Mouse (Mus musculus): ENCODE measurements around the gene Cdh4. TPM values are rescaled to one million over a fixed set of nuclear protein-coding genes. Genes with fewer than 3 reads are reported as not detected.

The Cdh4 gene
- polyA plus RNA-seq, 1 experiment from 2014 or later, result 29.8 TPM

DNA sequence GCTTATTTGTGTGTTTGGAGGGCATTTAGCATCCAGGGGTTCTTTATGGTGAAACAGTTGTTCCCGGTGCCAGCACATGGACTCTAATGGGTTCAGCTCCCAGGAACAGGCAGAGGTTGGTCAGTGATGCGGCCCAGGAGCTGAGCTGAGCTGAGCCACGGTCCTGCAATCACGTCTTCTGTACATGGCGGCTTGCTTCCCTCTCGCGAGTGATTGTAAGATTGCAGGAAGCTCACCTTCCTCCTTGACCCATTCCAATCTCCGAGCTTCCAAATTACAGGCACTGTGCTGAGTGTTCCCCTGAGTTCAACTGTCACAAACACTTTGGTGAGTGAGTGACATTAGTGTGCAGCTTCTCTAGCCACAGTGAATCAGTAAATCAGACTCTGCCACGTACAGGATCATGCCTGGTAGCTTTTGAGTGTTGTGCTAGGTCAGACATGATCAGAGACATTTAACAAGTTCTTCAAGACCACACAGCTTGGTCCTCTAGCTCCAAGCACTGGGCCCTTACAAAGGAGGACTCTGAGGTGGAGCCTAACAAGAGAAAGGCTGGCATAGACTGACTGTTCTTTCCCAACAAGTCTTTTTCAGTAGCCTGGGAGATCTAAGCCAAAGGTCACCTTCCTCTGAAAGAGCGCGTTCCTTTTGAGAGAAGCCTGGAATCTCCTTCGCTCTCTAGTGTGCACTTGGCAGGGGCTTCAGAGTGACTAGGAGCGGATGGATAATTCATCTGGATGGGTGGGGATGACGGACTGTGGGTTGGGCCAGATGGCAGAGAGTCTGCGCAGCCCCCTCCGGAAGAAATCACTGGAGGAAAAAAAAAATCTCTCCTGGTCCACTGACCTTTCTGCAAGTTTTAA is 324.7 kb downstream of the Cdh4 start:
- H3K27ac ChIP-seq (ENCODE audit: low read depth, low read length), result no peak overlapping the region
- H3K36me3 ChIP-seq (ENCODE audit: control insufficient read depth, insufficient read depth, low read length), result no peaks in the 10 kb centered on the region
- H3K27me3 ChIP-seq (ENCODE audit: control insufficient read depth, insufficient read depth, low read length), result no peaks in the 10 kb centered on the region
- no peak overlapping the region for H3K9ac ChIP-seq (replicated peaks; ENCODE audit: low read depth, low read length)
- no peak overlapping the region for H3K4me3 ChIP-seq (ENCODE audit: low read depth, low read length)
- ATAC-seq (ENCODE audit: low read depth), result peak; percentile 53; the same call in 1 of the 2 replicates
- H3K9me3 ChIP-seq (ENCODE audit: control insufficient read depth, low read length), result no peaks in the 10 kb centered on the region
- H3K4me2 ChIP-seq (ENCODE audit: low read depth, low read length), result no peak overlapping the region
- peaks cover 22% of the 10 kb centered on the region for H3K4me1 ChIP-seq (ENCODE audit: control insufficient read depth, insufficient read depth, low read length)
- WGBS, result 26% methylated on average over 16 of the region's 16 CpGs

DNA sequence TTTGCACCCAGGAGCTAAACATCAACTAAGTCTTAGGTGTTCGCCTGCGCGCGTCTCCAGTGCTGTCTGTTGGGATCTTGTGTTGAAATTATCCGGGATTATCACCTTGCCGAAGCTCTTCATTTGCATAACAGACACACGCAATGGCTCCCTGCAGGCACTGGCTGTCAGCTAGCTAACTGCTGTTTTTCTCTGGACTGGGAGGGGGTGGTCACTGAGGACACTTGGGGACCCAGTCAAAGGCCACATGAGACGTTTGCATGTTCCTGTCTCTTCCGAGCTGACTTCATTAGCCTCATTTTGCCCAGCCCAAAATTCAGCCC is 325.3 kb downstream of the Cdh4 start:
- Histone ChIP-seq H3K4me1 (ENCODE audit: control insufficient read depth, insufficient read depth, low read length) (peaks cover 16% of the 10 kb centered on the region), H3K27ac (ENCODE audit: low read depth, low read length) (no peak overlapping the region), H3K4me2 (ENCODE audit: low read depth, low read length) (0 out of 2 replicates have a peak overlapping the region, but pooled peaks have one; percentile 18), H3K27me3 (ENCODE audit: control insufficient read depth, insufficient read depth, low read length) (no peaks in the 10 kb centered on the region), H3K9ac (replicated peaks; ENCODE audit: low read depth, low read length) (no peak overlapping the region), H3K4me3 (ENCODE audit: low read depth, low read length) (no peak overlapping the region), H3K36me3 (ENCODE audit: control insufficient read depth, insufficient read depth, low read length) (no peaks in the 10 kb centered on the region), H3K9me3 (ENCODE audit: control insufficient read depth, low read length) (no peaks in the 10 kb centered on the region)
- 6% methylated on average over 9 of the region's 9 CpGs for WGBS
- no peak for ATAC-seq (ENCODE audit: low read depth)

DNA sequence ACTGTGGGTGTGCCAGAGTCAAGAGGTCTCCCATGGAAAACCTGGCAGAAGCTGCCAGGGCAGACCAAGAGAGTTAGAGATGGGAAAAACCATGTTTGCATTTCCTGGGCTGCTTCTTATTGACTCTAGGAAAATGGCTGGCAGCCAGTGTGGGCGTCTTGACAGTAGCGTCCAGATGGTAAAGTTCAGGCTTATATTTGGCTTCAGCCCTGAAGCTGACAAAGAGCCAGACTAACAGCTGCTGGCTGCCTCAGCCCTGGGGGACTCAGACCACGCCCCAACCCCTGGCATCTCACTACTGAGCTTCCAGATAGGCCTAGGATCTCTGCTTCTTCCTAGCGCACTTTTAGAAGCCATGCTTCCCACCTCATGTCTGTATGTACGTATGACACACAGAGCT is 326.9 kb downstream of the Cdh4 start:
- H3K4me1 ChIP-seq (ENCODE audit: control insufficient read depth, insufficient read depth, low read length), result peaks cover 14% of the 10 kb centered on the region
- no peaks in the 10 kb centered on the region for H3K9me3 ChIP-seq (ENCODE audit: control insufficient read depth, low read length)
- 48% methylated on average over 5 of the region's 5 CpGs for WGBS
- ATAC-seq (ENCODE audit: low read depth), result peak; percentile 52
- H3K9ac ChIP-seq (replicated peaks; ENCODE audit: low read depth, low read length), result no peak overlapping the region
- no peak overlapping the region for H3K4me2 ChIP-seq (ENCODE audit: low read depth, low read length)
- H3K27ac ChIP-seq (ENCODE audit: low read depth, low read length), result peak overlapping the region; percentile 44; the same call in 1 of the 2 replicates
- H3K27me3 ChIP-seq (ENCODE audit: control insufficient read depth, insufficient read depth, low read length), result no peaks in the 10 kb centered on the region
- H3K4me3 ChIP-seq (ENCODE audit: low read depth, low read length), result no peak overlapping the region
- H3K36me3 ChIP-seq (ENCODE audit: control insufficient read depth, insufficient read depth, low read length), result no peaks in the 10 kb centered on the region

DNA sequence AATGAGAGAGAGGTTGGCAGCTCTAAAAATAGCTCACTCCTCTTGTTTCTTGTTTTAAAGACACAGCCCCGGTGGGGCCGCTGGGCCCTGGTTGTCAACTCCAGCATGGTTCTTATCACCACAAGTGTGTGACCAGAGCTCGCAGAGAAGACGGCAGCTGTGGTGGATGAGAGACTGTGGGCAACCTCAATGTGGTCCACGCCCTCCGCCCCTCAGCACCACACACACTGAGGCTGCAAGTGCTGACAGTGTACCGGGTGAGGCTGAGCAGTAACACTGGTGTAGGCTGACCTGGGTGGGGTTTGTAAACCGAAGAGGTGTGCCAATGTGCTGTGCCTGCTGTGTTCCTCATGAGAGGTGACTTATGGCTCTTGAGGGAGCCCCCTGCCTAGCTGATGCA is 327.7 kb downstream of the Cdh4 start:
- H3K9ac ChIP-seq (replicated peaks; ENCODE audit: low read depth, low read length), result no peak overlapping the region
- H3K4me2 ChIP-seq (ENCODE audit: low read depth, low read length), result no peak overlapping the region
- H3K4me3 ChIP-seq (ENCODE audit: low read depth, low read length), result no peak overlapping the region
- H3K36me3 ChIP-seq (ENCODE audit: control insufficient read depth, insufficient read depth, low read length), result no peaks in the 10 kb centered on the region
- WGBS, result 79% methylated on average over 8 of the region's 8 CpGs
- no peaks in the 10 kb centered on the region for H3K27me3 ChIP-seq (ENCODE audit: control insufficient read depth, insufficient read depth, low read length)
- no peak overlapping the region; the same call in 1 of the 2 replicates for H3K27ac ChIP-seq (ENCODE audit: low read depth, low read length)
- no peaks in the 10 kb centered on the region for H3K9me3 ChIP-seq (ENCODE audit: control insufficient read depth, low read length)
- ATAC-seq (ENCODE audit: low read depth), result no peak
- peaks cover 14% of the 10 kb centered on the region for H3K4me1 ChIP-seq (ENCODE audit: control insufficient read depth, insufficient read depth, low read length)

DNA sequence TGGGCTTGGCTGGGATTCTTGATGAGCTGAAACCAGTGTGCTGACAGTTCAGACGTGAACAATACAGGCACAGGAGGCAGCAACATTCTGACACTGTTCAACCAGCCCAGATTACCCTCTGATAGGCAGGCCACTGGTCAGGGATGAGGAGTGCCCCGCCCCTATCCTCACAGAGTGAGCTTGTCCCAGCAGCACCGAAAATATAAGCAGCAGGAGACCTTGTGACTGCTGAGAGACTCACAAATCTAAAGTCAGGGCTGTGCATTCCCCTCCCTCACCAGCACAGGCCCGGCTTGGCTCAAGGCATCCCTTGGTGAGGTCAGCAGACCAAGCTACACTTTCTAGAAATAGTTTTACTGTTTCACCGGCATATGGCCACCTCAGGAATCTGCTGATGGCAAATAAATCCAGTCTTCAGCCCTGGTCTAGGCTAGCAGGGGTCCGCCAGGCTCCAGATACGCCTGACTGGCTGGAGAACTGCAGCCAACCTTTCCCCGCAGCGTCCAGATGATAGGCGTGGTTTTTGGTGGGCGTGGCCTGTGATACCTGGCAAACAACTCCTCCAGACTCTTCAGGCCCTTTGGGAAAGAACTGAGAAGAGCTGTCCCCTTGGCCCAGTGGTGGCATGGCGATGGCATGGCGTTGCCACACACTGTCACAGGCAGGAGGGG is 332.3 kb downstream of the Cdh4 start:
- no peak overlapping the region for H3K9ac ChIP-seq (replicated peaks; ENCODE audit: low read depth, low read length)
- no peak overlapping the region for H3K4me2 ChIP-seq (ENCODE audit: low read depth, low read length)
- no peaks in the 10 kb centered on the region for H3K27me3 ChIP-seq (ENCODE audit: control insufficient read depth, insufficient read depth, low read length)
- no peaks in the 10 kb centered on the region for H3K9me3 ChIP-seq (ENCODE audit: control insufficient read depth, low read length)
- ATAC-seq (ENCODE audit: low read depth), result peak; percentile 38; the same call in 1 of the 2 replicates
- 19% methylated on average over 13 of the region's 13 CpGs for WGBS
- H3K4me3 ChIP-seq (ENCODE audit: low read depth, low read length), result no peak overlapping the region
- no peaks in the 10 kb centered on the region for H3K36me3 ChIP-seq (ENCODE audit: control insufficient read depth, insufficient read depth, low read length)
- H3K4me1 ChIP-seq (ENCODE audit: control insufficient read depth, insufficient read depth, low read length), result no peaks in the 10 kb centered on the region
- H3K27ac ChIP-seq (ENCODE audit: low read depth, low read length), result no peak overlapping the region

DNA sequence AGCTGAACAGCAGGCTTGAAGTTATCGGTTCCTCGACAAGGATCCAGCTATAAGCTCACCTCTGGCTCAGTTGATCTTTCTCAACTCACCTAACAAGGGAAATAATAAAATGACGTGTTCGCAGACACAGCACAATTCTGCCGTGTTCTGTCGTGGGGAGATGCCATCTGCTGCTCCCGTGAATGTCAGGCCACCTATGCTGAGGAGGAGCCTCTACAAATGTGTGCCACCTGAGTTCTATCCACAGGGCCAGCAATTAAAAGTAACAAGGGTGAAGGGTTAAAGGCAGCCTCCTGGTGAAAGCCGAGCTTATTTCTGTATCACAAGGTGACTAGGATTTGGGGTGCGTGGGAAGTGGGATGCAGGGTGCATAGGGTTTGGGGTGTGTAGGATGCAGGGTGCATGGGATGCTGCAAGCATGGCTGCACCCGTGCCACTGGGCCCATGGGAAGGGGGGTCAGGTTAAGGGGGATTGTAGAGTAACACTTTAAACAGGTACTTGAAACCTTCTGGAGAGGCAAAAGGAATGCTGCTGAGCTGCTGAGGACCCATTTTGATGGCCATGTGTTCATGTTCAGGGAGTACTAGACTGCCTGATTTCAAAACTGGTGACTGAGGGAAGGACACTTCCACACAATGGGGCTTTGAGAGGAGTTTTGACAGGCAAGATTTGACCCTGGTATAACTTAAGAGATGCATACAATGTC is 333.9 kb downstream of the Cdh4 start:
- no peak for ATAC-seq (ENCODE audit: low read depth)

DNA sequence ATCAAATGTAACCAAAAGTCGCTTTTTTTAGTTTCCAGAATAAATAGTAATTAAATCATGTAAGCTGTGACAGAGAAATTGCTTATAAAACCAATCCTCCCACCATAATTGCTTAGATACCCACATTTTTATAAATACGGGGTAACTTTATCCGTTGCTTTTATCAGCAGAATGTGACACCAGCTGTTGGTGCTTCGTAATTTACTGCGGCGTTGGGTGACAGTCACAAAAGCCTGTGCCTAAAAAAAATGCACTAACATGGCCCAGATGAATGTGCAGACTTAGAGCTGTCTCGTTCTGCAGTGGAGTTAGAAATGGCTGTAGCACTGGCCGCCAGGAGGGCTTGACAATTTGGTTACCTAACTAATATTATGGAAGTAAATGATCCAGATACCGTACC is 337.0 kb downstream of the Cdh4 start:
- H3K9ac ChIP-seq (replicated peaks; ENCODE audit: low read depth, low read length), result no peak overlapping the region
- no peak overlapping the region for H3K27ac ChIP-seq (ENCODE audit: low read depth, low read length)
- H3K4me1 ChIP-seq (ENCODE audit: control insufficient read depth, insufficient read depth, low read length), result no peaks in the 10 kb centered on the region
- 66% methylated on average over 9 of the region's 9 CpGs for WGBS
- H3K36me3 ChIP-seq (ENCODE audit: control insufficient read depth, insufficient read depth, low read length), result no peaks in the 10 kb centered on the region
- H3K4me2 ChIP-seq (ENCODE audit: low read depth, low read length), result no peak overlapping the region
- H3K27me3 ChIP-seq (ENCODE audit: control insufficient read depth, insufficient read depth, low read length), result no peaks in the 10 kb centered on the region
- no peaks in the 10 kb centered on the region for H3K9me3 ChIP-seq (ENCODE audit: control insufficient read depth, low read length)
- no peak for ATAC-seq (ENCODE audit: low read depth)
- no peak overlapping the region for H3K4me3 ChIP-seq (ENCODE audit: low read depth, low read length)

More for the DNA sequence above, 333.9 kb downstream of the Cdh4 start:
- no peak overlapping the region for H3K9ac ChIP-seq (replicated peaks; ENCODE audit: low read depth, low read length)
- H3K9me3 ChIP-seq (ENCODE audit: control insufficient read depth, low read length), result no peaks in the 10 kb centered on the region
- WGBS, result 80% methylated on average over 10 of the region's 10 CpGs
- no peak overlapping the region for H3K27ac ChIP-seq (ENCODE audit: low read depth, low read length)
- no peaks in the 10 kb centered on the region for H3K27me3 ChIP-seq (ENCODE audit: control insufficient read depth, insufficient read depth, low read length)
- H3K36me3 ChIP-seq (ENCODE audit: control insufficient read depth, insufficient read depth, low read length), result no peaks in the 10 kb centered on the region
- no peak overlapping the region for H3K4me2 ChIP-seq (ENCODE audit: low read depth, low read length)
- no peaks in the 10 kb centered on the region for H3K4me1 ChIP-seq (ENCODE audit: control insufficient read depth, insufficient read depth, low read length)
- H3K4me3 ChIP-seq (ENCODE audit: low read depth, low read length), result no peak overlapping the region

DNA sequence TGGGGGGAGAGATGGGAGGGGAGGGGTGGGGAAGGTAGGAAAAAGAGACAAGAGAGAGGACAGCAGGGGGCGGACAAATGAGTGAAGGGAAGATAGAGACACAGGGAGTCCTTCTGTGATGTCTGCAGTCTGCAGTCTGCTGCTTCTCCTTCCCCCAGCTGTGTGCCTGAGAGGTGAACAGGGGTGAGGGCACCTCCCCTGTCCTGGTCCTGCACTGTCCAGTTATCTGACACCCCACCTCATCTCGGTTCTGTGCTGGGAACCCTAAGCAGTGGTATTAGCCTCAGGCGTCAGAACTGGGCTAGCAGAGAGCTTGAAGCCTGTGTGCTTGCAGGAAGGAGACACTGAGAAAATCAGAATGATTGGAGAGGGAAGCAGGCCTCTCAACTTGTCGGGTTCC is 338.7 kb downstream of the Cdh4 start:
- 51% methylated on average over 4 of the region's 4 CpGs for WGBS
- H3K27ac ChIP-seq (ENCODE audit: low read depth, low read length), result no peak overlapping the region
- H3K36me3 ChIP-seq (ENCODE audit: control insufficient read depth, insufficient read depth, low read length), result no peaks in the 10 kb centered on the region
- no peak overlapping the region for H3K9ac ChIP-seq (replicated peaks; ENCODE audit: low read depth, low read length)
- H3K27me3 ChIP-seq (ENCODE audit: control insufficient read depth, insufficient read depth, low read length), result no peaks in the 10 kb centered on the region
- ATAC-seq (ENCODE audit: low read depth), result no peak
- no peaks in the 10 kb centered on the region for H3K9me3 ChIP-seq (ENCODE audit: control insufficient read depth, low read length)
- no peak overlapping the region for H3K4me3 ChIP-seq (ENCODE audit: low read depth, low read length)
- H3K4me2 ChIP-seq (ENCODE audit: low read depth, low read length), result no peak overlapping the region
- H3K4me1 ChIP-seq (ENCODE audit: control insufficient read depth, insufficient read depth, low read length), result no peaks in the 10 kb centered on the region

DNA sequence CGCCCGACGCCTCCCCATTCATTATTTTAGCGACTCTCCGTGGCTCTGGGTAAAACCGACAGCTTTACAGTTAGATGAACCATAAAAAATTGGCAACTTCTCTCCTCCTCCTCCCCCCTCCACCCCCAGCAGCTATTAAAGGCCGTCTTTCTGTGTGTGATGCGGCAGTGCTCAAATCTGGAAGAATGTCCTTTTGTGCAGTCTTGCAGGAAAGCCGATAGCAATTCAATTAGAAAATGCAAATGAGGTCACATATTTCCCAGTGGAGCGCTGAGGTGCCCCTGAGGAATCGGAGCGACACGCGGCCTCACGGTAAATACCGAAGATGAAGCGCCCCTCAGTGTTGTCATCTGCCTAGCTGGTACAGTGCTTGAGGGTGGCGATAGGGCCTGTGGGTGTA is 345.0 kb downstream of the Cdh4 start:
- Histone ChIP-seq H3K9ac (replicated peaks; ENCODE audit: low read depth, low read length) (no peak overlapping the region), H3K4me2 (ENCODE audit: low read depth, low read length) (no peak overlapping the region), H3K9me3 (ENCODE audit: control insufficient read depth, low read length) (no peaks in the 10 kb centered on the region), H3K36me3 (ENCODE audit: control insufficient read depth, insufficient read depth, low read length) (no peaks in the 10 kb centered on the region), H3K27me3 (ENCODE audit: control insufficient read depth, insufficient read depth, low read length) (no peaks in the 10 kb centered on the region), H3K4me1 (ENCODE audit: control insufficient read depth, insufficient read depth, low read length) (peaks cover 19% of the 10 kb centered on the region), H3K27ac (ENCODE audit: low read depth, low read length) (peak overlapping the region; percentile 66), H3K4me3 (ENCODE audit: low read depth, low read length) (no peak overlapping the region)
- ATAC-seq (ENCODE audit: low read depth), result peak; percentile 87
- 11% methylated on average over 18 of the region's 18 CpGs for WGBS
